24 mouse cellular contexts compared by ENCODE assay signal in genomic region chr12:85095859-85096258, GRCm38 (mm10). TPM values are rescaled to one million over a fixed set of nuclear protein-coding genes. Genes with fewer than 3 reads are reported as not detected.
"Had no signal": no experiment of that assay in that cellular context is flagged by ENCODE, and none has a peak within 500 bp of the region (broad histone marks: within the 10 kb centered on the region; RNA-seq: fewer than 3 reads in every experiment).

No protein-coding gene starts in this region.

- H3K27ac ChIP-seq: heart, embryonic 10.5 days; hindbrain, embryonic 10.5 days; hindbrain, embryonic 12.5 days; hindbrain, embryonic 14.5 days; intestine, embryonic 15.5 days; layer of hippocampus, adult 2 months; left cerebral cortex, adult 2 months had no signal

- H3K9ac ChIP-seq: heart, embryonic 12.5 days; hindbrain, embryonic 12.5 days; hindbrain, embryonic 14.5 days; intestine, embryonic 15.5 days; limb, embryonic 12.5 days had no signal

- ATAC-seq: inflammation-experienced regulatory T-cells, adult 6 months; intestine, embryonic 15.5 days; intestine, postnatal 0 days had no signal

- H3K4me3 ChIP-seq: gastrocnemius, adult 2 months; heart, embryonic 10.5 days; heart, embryonic 12.5 days; hindbrain, embryonic 10.5 days; hindbrain, embryonic 12.5 days; intestine, embryonic 15.5 days; layer of hippocampus, adult 2 months; left cerebral cortex, adult 2 months; limb, embryonic 10.5 days; limb, embryonic 12.5 days had no signal

- H3K27me3 ChIP-seq: heart, embryonic 12.5 days; hindbrain, embryonic 12.5 days; intestine, embryonic 15.5 days; limb, embryonic 12.5 days had no signal

- H3K36me3 ChIP-seq: heart, embryonic 10.5 days; heart, embryonic 12.5 days; hindbrain, embryonic 12.5 days; intestine, embryonic 15.5 days; limb, embryonic 10.5 days; limb, embryonic 12.5 days had no signal

- H3K4me2 ChIP-seq: heart, embryonic 12.5 days; hindbrain, embryonic 12.5 days; hindbrain, embryonic 14.5 days; intestine, embryonic 15.5 days; limb, embryonic 12.5 days had no signal

- H3K9me3 ChIP-seq: heart, embryonic 10.5 days; heart, embryonic 12.5 days; hindbrain, embryonic 10.5 days; hindbrain, embryonic 12.5 days; intestine, embryonic 15.5 days; limb, embryonic 10.5 days; limb, embryonic 12.5 days had no signal

- DNase-seq: gastrocnemius, adult 2 months; gastrocnemius, postnatal 10 days; gastrocnemius, postnatal 25 days; heart, adult 18-20 months; heart, postnatal 10 days; heart, postnatal 4 days; kidney, adult 18-20 months; kidney, adult 8-10 months; kidney, postnatal 10 days; kidney, postnatal 25 days; kidney, postnatal 4 days had no signal

RNA-seq across cellular contexts. Expression of gene Rps6kl1, which starts 55.2 kb away (rescaled TPM):
- total RNA-seq: granulocyte monocyte progenitor cell, adult 5-6 weeks had no signal
